Mouse (Mus musculus) retina, embryonic 14.5 days (tissue): ENCODE data around the gene Zc3h12a.

Source experiments
- DNase-seq: peaks from one replicate; pipeline ENCODE4 v3.0.0-alpha.2; 2015; ENCODE audit warnings: low spot score

The Zc3h12a gene

DNA sequence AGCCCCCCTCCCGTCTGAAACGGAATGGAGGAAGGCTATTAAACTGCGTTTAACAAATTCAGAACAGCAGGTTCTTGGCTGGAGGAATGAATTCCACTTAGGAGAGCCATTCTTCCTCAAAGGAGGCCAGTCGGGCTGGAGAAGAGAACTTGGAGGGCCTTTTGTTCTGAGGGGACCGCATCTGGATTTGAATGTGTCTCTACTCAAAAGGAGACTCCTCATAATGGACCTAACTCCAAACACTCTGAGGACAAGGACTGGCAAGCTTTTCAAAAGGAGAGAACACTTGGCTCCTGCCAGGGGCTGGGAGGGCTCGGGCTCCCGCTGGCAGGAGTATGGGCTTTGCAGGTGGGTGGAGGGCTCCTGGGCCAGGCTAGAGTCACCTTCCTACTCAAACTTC lies 17.0 kb upstream of the Zc3h12a start:
- no peak for DNase-seq

DNA sequence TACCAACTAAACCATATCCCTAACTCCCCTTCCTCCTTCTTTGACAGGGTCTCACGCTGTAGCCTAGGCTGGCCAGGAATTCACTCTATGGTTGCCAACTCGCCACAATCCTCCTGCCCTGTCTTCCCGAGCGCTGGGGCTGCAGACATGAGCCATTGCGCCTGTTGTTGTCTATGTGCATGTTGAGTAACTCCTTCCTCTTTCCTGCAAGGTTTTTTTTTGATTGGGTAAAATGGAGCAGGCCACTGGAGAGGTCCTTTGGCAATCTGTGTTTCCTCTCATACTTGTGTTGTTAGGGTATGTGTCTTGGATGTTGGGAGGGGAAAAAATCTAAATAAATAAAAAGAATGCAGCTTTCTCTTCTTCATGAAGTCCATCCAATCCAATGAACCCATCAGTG lies 16.6 kb upstream of the Zc3h12a start:
- DNase-seq = no peak

DNA sequence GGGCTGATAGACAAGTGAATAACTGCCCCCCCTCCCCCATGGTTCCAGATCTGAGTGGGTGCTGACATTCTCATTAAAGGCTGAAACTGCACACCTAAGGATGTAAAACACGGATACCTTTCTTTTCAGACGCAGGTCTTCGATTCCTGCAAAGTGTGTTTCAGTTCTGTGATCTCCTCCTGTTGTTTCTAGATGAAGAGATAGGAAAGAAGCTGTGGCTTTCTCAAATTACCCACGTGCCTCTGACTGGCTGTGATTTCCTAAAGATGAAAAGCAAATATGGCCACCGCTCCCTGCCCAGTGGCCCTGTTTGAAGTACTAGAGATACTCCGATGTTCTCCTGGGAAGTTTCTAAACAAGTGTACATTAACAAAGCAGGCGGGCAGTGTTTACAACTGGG lies 10.7 kb upstream of the Zc3h12a start:
- DNase-seq = no peak

DNA sequence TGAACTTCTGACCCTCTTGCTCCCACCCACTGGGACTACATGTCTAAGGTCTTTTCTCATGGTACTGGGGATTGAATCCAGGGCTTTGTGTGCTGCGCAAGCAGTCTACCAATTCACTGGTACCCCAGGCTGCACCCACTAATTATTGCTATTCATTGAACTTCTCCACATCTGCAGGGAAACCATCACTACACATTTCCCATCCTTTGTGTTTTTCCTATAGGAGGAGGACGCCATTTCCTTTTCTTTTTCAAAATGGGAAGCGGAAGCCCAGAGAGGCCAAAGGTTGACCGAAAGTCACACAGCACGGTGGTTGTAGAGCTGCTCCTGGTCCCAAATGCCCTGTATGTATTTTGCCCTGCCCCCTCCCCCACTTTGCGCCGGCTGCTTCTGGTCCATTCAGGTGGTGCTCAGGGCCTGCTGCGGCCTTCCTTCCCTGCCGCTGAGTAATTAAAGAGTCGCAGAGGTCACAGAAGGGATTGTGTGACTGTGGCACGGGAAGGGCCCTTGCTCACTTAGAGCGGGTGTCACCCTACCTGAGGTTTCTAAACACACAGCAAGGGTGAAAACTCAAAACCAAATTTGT lies 8.8 kb upstream of the Zc3h12a start:
- DNase-seq = no peak

DNA sequence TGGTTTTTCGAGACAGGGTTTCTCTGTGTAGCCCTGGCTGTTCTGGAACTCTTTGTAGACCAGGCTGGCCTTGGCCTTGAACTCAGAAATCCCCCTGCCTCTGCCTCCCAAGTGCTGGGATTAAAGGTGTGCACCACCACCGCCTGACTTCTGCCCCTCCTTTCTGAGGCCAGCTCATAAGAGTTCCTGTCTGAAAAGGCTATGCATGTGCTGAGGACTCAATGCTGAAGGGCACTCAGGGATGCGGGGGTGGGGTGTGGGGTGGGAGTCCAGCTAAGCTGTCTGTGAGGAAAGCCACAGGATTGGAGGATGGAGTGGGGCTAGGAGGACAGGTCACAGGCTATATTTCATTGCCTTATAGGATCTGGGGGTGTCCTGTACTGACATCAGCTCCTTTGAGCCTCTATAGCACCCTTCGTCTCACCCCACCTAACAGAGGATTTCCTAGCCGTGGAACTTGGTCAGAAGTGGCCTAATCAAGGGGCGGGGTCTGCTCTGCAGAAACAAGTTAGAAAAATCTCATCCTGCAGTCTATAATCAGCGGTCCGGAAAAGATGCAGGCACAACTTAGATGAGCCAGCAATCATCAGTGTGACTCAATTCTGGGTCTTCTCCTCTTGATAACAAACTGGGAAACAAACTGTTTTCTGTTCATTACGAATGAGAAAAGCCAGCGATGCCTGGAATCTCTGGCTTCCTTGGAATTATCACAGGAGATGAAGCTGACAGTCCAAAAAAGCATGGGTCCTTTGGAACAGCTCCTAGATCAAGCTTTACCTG lies 7.6 kb upstream of the Zc3h12a start:
- no peak for DNase-seq

DNA sequence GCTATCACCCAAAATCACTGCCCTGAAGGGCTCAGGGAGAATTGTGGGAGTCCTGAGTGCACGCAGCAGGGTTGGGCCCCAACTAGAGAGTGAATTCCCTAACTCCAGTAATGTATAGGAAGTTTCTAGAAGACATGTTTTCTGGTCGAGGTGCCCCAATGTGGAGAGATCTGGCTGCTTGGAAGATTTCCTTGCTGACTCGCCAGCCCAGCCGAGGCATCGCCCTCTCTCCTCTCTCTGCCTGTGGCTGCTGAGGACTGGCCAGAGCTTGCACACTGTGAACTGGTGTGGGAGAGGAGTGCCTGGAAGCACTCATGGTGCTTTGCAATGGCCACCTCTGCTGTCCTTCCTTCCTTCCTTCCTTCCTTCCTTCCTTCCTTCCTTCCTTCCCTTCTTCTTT lies 7.0 kb upstream of the Zc3h12a start:
- DNase-seq = no peak

DNA sequence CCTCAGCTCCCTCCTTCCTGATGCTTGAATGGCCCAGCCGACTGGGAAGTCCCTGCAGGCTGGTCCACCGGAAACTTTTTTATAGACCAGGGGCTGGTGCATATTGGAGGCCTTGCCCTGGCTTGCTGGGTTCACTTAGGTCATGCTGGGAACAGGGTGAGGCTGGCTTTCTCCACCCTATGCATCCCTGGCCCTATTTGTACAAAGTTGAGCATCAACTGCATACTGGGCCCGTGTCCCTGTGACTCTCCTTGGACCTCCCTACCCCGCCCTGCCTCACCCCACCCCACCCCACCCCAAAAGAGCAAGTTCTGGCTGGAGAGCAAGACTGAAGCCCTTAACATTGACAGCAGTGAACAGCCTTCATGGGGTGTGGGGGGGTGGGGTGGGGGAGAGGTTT lies 6.6 kb upstream of the Zc3h12a start:
- DNase-seq = no peak

DNA sequence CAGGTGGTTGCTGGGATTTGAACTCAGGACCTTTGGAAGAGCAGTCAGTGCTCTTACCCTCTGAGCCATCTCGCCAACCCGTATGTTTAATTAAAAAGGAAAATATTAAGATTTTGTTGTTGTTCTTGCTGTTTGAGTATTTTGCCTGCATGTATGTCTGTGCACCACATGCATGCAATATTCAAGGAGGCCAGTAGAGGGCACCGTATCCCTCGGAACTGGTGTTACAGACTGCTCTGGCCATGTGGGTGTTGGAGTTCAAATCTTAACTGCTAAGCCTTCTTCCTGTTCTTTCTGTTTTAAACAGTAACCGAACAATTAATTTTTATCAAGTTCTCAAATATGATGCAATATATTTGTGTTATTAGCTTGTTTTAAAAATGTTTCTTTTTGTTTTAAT lies 4.8 kb upstream of the Zc3h12a start:
- DNase-seq = peak; percentile 81

DNA sequence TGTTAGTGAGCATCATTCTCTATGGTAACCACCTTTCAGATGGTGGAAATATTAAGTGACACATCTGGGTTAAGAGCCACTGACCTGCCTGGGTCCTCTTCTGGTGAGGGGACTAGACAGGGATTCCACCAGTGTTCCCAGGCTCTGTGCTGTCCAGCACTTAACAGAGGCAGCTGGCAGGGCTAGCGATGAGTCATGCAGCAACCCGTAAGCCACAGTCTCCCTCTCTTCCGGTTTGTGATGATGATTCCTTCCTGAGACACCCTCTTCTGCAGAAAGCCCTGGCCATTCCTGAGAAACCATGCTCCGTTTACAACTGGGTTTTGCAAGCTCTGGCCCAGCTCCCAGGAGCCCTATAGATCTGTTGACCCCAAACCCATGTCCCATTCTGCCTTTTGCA lies 3.9 kb upstream of the Zc3h12a start:
- DNase-seq = no peak

DNA sequence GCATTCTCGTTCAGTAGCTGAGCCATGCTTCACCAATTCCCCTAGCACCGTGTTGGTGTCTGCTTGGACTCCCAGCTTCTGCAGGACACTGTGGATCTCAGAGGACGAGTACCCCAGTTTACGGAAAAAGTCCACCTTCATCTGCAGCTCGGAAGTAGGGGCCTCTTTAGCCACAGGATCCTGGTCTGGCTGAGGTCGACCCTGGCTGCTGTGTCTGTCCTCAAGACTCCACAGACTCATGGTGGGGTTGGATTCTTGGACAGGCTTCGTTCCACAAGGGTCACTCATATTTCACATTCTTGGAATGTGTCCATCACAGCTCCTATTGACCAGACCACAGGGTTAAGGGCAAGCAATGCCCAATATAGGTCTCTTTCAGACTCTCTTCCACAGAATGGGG lies 879 bp downstream of the Zc3h12a start:
- no peak for DNase-seq

DNA sequence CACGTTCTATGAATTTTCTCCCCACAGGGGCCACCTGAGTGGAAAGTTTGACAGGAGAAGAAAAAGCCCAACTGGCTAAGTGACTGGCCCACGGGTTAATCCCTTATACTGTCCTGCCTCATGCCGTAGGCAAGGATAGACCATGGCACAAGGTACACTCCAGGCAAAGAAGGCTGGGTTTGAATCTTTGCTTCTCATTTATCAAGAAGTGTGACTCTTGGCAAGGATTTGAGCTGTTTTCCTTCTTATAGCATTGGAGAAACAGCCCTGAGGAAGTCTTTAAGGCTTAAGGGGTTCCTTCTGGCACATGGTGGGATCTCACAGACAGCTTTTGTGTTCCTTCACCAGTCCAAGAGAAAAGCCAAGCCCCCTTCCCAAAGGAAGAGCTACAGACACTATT lies 1.5 kb downstream of the Zc3h12a start:
- DNase-seq = no peak

DNA sequence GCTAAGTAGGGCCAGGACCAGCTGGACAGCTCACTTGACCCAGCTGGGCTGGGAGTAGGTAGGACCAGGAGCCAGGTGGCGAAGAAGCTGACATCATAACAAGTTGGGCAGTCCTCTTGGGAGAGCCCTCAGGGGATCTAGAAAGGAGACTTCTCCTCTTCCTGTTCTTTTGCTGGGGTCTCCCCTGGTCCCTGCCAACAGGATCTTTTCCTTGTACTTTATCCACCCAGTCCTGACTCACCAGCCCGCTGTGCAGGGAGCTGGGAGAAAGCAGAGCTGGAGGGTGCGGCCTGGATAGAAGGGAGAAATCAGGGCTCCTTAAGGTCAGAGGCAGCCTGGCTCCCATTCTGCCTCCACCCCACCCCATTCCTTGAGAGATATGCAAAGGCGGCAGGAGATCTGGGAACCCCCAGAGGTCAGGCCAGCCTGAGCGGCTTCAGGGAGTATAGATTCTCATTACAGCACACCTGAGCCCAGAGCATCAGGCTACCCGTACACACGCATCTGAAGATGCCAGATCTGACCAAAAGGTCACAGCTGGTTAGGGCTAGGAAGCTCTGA lies 2.2 kb downstream of the Zc3h12a start:
- DNase-seq = no peak

DNA sequence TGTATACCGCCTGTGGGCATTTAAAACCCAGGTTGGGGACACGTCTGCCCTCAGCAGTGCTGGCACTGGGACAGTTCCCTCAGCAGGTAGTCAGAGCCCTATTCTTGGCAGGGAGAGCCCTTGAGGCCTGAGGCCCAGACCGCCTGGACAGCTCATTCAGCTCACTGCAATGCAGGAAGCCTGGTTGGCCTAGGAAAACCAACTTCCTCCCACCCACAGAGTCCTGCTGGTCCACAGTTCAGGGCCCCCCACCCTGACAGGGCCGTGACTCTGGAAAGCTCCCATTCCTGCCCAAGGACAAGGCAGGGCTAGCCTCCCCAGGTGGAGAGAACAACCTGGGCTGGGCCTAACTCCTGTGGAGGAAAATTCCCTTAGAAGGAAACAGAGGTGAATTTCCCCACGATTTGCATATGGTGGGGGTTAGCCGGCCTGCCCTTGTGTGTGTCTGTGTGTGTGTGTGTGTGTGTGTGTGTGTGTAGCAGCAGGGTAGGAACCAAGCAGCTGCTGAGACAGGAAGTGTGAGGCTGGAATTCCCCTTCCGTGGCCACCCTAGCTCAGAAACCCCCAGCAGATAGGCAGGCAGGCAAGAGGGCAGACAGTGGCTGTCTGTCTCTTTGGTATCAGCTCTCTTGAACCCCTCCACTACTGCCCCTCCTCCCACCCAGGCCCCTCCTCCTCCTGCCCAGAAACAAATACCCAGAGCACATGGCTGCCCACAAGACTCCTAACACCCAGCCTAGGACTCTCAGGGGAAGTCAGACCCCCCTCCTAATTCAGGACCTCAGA lies 3.0 kb downstream of the Zc3h12a start:
- no peak for DNase-seq

DNA sequence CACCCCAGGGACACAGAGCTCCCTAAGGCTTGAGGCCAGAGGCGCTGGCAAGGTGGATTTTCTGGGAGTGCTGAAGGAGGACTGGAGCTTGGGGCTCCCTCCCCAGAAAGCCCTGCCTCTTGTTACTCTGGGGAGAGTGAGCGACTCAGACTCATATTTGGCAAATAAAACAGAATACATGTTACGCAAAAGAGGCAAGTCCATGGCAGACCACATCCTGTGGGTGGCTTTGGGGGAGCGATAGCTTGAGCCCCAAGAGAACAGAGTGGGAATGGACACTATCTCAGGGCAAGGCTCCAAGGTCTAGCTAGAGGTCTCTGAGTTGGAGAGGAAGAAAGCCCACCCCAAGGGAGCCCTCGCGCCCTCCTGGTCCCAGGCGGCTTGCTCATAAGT lies 4.4 kb downstream of the Zc3h12a start:
- no peak for DNase-seq

DNA sequence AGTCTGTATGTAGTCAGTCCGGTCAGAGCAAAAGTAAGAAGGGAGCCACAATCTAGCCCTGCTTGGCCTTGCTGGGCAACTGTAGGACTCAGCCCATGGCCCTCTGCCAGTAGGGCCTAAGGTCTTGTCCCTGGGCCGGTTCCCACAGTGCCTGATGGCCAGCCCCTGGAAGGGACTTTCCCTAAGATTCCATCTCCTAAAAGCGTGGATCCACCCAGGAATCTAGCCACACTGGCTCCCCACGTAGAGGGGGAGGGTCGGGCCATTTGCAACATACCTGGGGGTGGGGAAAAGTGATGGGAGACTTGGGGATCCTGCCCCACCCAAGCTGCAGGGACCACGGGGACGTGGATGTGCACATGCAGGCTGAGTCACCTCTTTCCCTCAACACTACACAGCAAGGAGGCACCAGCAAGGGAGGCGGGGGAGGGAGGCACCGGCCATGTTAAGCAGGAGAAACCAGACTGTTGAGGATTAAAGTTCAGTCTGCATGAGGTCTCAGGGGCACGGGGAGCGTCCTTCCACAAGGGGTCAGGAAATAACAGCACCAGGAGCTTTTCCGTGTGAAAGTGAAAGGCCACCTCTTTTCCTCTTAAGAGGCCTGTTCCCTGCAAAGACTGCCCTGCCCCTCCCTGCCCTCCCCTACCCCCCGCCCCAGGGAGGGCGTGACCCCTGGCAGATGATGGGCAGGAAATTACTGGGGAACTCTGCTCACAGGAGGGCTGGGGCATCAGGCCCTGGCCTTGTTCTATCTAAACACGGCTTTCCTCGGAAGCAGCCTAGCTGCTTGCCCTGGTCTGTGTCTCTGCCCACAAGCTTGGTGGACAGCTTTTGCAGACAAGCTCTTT lies 5.0 kb downstream of the Zc3h12a start:
- peak; percentile 36 for DNase-seq

DNA sequence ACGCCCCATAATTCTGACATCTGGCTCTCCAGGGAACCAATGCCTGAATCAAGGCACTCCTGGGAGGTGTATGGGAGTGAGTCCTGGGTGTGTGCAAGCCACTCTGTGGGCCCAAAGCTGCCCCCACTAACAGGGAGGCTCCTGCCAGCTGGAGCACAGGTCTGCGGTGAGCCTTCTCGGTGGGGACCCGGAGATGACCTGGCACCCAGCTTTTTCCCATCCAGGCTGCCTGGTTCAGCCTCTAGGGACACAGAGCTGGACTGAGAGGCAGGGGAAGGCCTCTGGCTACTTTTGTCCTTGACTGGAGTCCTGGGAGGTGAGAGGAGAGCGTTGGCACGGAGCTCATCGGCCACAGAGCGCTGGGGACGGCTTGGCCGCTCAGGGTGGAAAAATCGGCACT lies 7.9 kb downstream of the Zc3h12a start:
- no peak for DNase-seq

DNA sequence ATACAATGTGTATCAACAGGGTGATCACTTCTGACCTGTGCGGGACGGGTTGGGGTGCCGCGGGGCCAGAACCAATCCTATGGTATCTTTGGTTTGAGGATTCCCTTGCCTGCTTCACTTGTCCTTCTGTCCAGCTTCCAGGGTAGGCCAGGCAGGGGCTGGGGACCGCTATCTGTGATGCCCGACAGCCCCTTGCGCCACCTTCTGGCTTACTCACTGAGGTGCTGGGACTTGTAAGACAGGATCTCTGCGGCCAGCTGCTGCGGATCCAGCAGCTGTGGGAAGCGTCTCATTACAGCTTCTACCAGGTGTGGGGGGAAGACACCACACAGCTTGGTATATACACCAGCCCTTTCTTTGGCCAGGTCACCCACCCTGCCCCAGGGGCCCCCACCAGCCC lies 8.6 kb downstream of the Zc3h12a start:
- peak; percentile 69 for DNase-seq

DNA sequence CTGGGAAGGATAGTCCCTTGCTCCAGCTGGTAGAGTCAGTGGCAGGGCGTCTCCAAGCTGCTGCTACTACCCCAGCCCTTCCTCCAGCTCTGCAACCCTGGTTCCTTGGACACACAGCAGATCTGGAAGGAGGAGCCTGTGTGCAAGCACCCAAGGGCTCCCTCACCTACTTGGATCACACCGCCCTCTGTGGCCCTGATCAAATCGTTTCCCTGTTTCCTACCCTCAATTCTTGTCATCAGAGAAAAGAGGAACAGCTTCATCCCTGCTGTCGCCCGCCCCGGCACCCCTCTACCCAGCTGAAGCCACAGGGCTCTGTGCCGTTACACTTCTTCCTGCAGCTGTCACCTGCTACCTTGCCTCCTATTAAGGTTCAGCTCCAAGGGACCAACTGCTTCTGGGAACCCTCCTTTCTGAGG lies 9.7 kb downstream of the Zc3h12a start:
- DNase-seq = no peak

DNA sequence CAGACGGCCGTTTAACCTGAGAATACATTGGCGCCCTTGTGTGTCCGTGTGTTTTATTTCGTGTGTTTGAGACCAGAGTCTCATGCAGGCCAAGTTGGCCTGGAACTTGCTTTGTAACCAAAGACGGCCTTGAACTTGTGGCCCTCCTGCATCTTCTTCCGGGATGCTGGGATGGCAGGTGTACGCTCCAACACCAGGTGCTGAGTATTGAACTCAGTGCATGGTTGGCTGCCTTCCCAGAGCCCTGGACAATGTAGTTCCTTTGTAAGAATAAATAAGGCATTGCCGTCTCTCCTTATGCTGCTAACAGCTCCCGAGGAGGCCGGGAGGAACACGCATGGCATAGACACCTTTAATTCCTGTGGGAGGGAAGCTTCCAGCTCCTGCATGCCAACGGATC lies 10.7 kb downstream of the Zc3h12a start:
- DNase-seq = no peak

DNA sequence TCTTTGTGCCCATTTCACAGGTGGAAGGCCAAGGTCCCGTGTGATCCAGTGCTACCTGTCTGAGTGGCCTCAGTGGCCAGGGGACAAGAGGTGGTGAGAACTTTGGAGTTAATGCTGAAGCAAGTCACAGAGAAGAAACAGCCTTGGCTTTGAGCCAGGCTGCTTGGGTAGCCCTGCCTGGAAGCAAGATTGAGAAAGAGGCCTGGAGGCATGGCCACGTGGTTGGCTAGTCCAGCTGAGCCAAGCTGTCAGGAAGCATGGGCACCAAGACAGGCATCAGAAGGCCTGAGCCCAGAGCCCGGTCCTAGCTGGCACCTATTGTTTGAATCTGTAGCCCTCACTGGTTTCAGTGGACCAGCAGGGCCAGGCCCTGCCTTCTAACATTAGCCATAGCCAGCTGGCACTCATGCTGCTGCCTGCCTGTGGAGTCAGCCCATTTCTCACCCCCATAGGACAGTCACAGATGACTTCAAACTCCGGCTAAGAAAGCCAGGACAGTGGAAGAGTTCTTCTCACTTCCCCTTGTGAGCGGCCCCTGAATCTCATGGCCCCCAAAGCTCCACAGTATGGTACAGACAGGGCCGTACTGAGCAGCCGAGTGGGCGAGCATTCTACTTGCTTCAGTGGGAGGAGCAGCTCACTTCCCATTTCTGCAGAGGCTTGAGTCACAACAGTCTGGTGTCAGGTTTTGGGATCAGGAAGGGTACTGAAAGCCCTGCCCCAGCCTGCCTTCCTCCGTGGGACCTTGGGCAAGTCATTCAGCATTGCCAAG lies 11.4 kb downstream of the Zc3h12a start:
- no peak for DNase-seq

DNA sequence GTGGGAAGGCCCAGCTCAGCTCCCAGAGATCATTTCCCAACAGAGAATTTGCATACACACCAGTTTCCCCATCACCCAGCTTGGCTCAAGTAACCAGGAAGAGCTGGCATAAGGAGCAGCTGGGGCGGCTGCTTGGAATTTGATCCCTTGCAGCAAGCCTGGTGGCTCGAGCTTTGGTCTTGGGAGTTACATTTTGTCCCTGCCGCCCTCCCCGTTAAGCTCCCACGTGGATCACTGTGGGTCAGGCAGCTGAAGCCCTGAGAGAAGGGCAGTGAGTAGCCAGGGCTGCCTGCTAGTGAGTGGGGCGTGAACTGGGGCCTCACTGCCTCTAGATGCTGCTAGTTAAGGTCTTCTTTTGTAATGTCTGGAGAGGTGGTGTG lies 11.9 kb downstream of the Zc3h12a start:
- DNase-seq = no peak
